Mouse (Mus musculus) liver, postnatal 0 days (tissue): ENCODE measurements around the gene C2cd3.

Experiments used
- CTCF ChIP-seq: sonication (generic); IDR thresholded peaks from 2 replicates; pipeline ENCODE4 v1.5.1; 2016; ENCODE audit warnings: antibody characterized with exemption, low read depth
- EP300 ChIP-seq: IDR thresholded peaks from 2 replicates; pipeline ENCODE4 v1.6.1; 2016; ENCODE audit warnings: antibody characterized with exemption, low read depth, mild to moderate bottlenecking

DNA sequence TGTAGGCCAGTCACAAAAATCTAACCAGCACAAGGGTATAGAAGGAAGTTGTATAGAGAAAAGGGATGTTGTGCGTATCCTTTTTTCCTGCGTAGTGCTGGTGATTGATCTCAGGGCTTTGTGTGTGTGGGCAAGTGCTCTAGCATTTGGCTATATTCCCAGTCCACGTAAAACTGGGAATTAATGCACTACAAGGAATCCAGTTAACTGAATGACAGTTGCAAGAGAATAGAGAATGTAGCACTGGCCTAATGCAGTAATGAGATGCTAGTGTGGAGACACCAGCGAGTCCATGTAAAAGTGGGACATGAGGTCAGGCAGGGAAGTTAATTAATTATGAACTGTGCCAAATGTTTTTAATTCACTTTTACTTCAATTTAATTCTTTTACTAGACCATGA, 30.7 kb downstream of the C2cd3 start:
- no peak for TF ChIP-seq CTCF
- TF ChIP-seq EP300, result no peak
